Mouse (Mus musculus): ENCODE results near the gene Arhgap9. TPM values are rescaled to one million over a fixed set of nuclear protein-coding genes. Genes with fewer than 3 reads are reported as not detected.

Gene Arhgap9
- total RNA-seq, 2 experiments from 2014 or later: 2.8 to 3.9 TPM

Other genes starting within 250 kb of the Arhgap9 start
- 1 to 10 TPM; 1.7 to 2.6 TPM for gene Agap2, start 246.7 kb upstream of the Arhgap9 start, total RNA-seq (2021)
- gene Os9, start 200.8 kb upstream of the Arhgap9 start, total RNA-seq (2021): 10 to 100 TPM; 42.6 to 42.8 TPM
- 1 to 10 TPM; 3.4 to 3.6 TPM for gene B4galnt1, start 156.7 kb upstream of the Arhgap9 start, total RNA-seq (2021)
- 1 to 10 TPM; 3.8 to 4.3 TPM for gene Slc26a10, start 141.3 kb upstream of the Arhgap9 start, total RNA-seq (2021)
- gene Arhgef25, start 131.9 kb upstream of the Arhgap9 start, total RNA-seq (2021): 10 to 100 TPM; 40.4 to 43.0 TPM
- 10 to 100 TPM; 43.8 to 49.7 TPM for gene Dtx3, start 126.2 kb upstream of the Arhgap9 start, total RNA-seq (2021)
- 10 to 100 TPM; 11.5 to 12.7 TPM for gene Pip4k2c, start 110.4 kb upstream of the Arhgap9 start, total RNA-seq (2021)
- gene Kif5a, start 58.6 kb upstream of the Arhgap9 start, total RNA-seq (2021): 1 to 10 TPM; 1.2 to 1.4 TPM
- gene Dctn2, start 55.6 kb upstream of the Arhgap9 start, total RNA-seq (2021): 100 to 1,000 TPM; 145 to 146 TPM
- 10 to 100 TPM; 34.2 to 41.9 TPM for gene Mbd6, start 32.9 kb upstream of the Arhgap9 start, total RNA-seq (2021)
- gene Mars, start 10.2 kb upstream of the Arhgap9 start, total RNA-seq (2021): 10 to 100 TPM; 47.5 to 48.0 TPM
- 10 to 100 TPM in 1 of 2 experiments, 1 to 10 TPM in 1; 9.0 to 11.8 TPM for gene Gli1, start 20.0 kb downstream of the Arhgap9 start, total RNA-seq (2021)
- gene Inhbe, start 32.4 kb downstream of the Arhgap9 start, total RNA-seq (2021): under 1 TPM in 1 of 2 experiments, not detected in 1; 0.08 TPM
- gene Inhbc, start 48.5 kb downstream of the Arhgap9 start, total RNA-seq (2021): under 1 TPM in 1 of 2 experiments, not detected in 1; 0.29 TPM
- gene R3hdm2, start 58.4 kb downstream of the Arhgap9 start, total RNA-seq (2021): 100 to 1,000 TPM in 1 of 2 experiments, 10 to 100 TPM in 1; 87.7 to 101 TPM
- 100 to 1,000 TPM; 167 to 205 TPM for gene Stac3, start 179.7 kb downstream of the Arhgap9 start, total RNA-seq (2021)
- gene Ndufa4l2, start 193.0 kb downstream of the Arhgap9 start, total RNA-seq (2021): 10 to 100 TPM; 23.6 to 24.1 TPM
- gene Shmt2, start 200.5 kb downstream of the Arhgap9 start, total RNA-seq (2021): 10 to 100 TPM; 34.6 to 34.8 TPM
- 1 to 10 TPM; 1.9 to 2.2 TPM for gene Nxph4, start 212.6 kb downstream of the Arhgap9 start, total RNA-seq (2021)